Mouse (Mus musculus) urinary bladder, postnatal 14 days (tissue): Measurements from ENCODE around the gene Zfp467.
A peak's percentile ranks its signal among the peaks of the same experiment; 100 is the strongest.

Source experiments
- DNase-seq: peaks from one replicate; pipeline ENCODE4 v3.0.0; 2021; ENCODE audit warnings: low spot score

The Zfp467 gene

GRCm38 (mm10) chr6:48440306-48441014, 5.2 kb downstream of the Zfp467 start:
- DNase-seq: no peak

- DNase-seq: no peak
Measured at GRCm38 (mm10) chr6:48439654-48440053, 6.0 kb downstream of the Zfp467 start.

- DNase-seq: no peak
Measured at GRCm38 (mm10) chr6:48438475-48439125, 7.0 kb downstream of the Zfp467 start.

GRCm38 (mm10) chr6:48437679-48438376, 7.8 kb downstream of the Zfp467 start:
- DNase-seq: no peak

- DNase-seq: no peak
Measured at GRCm38 (mm10) chr6:48435706-48436349, 9.8 kb downstream of the Zfp467 start.

- DNase-seq: no peak
Measured at GRCm38 (mm10) chr6:48435111-48435510, 10.5 kb downstream of the Zfp467 start.

- DNase-seq: no peak
Measured at GRCm38 (mm10) chr6:48434651-48435050, 11.0 kb downstream of the Zfp467 start.

- DNase-seq: peak; percentile 56
Measured at GRCm38 (mm10) chr6:48432893-48433816, 12.5 kb downstream of the Zfp467 start.

- DNase-seq: no peak
Measured at GRCm38 (mm10) chr6:48430748-48431147, 14.9 kb downstream of the Zfp467 start.

- DNase-seq: no peak
Measured at GRCm38 (mm10) chr6:48428769-48429557, 16.7 kb downstream of the Zfp467 start.

- DNase-seq: no peak
Measured at GRCm38 (mm10) chr6:48426956-48427355, 18.7 kb downstream of the Zfp467 start.

GRCm38 (mm10) chr6:48424074-48424473, 21.6 kb downstream of the Zfp467 start:
- no peak for DNase-seq

GRCm38 (mm10) chr6:48423336-48423735, 22.3 kb downstream of the Zfp467 start:
- DNase-seq: no peak

GRCm38 (mm10) chr6:48420647-48421046, 25.0 kb downstream of the Zfp467 start:
- DNase-seq: no peak

- no peak for DNase-seq
Measured at GRCm38 (mm10) chr6:48416486-48416885, 29.1 kb downstream of the Zfp467 start.

- DNase-seq: no peak
Measured at GRCm38 (mm10) chr6:48415636-48416035, 30.0 kb downstream of the Zfp467 start.

GRCm38 (mm10) chr6:48414886-48415285, 30.7 kb downstream of the Zfp467 start:
- DNase-seq: no peak

- no peak for DNase-seq
Measured at GRCm38 (mm10) chr6:48413081-48413480, 32.5 kb downstream of the Zfp467 start.

- no peak for DNase-seq
Measured at GRCm38 (mm10) chr6:48412662-48413061, 33.0 kb downstream of the Zfp467 start.

GRCm38 (mm10) chr6:48412147-48412546, 33.5 kb downstream of the Zfp467 start:
- no peak for DNase-seq
